Mouse (Mus musculus) neural tube, embryonic 10.5 days (tissue): ENCODE results near the gene Npcd.

Experiments used
- DNase-seq: peaks from one replicate; pipeline ENCODE4 v3.0.0-alpha.2; 2017; ENCODE audit warnings: low spot score; ENCODE audit errors: extremely low spot score

The Npcd gene

DNA sequence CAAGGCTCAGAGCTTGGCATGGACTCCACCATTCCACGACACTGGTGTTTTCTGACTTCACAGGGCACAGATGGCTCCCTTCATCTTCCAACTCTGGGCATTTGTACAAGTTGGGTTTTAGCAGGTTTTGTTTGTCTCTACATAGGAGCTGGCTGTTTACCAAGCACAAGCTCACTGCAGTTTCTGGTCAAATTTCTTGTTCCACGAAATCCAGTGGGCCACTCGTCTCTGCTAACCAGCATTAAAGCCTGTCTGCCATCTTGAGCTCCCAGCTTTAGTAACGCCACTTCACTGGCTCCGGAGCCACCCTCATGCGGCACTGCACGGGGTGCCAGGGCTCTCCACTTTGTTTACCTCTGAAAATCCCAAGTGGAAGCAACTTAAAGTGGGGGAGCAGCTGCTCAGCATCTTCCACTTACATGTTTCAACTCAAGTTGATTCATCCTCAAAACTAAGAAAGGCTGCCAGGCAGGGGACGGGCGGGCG lies 67.4 kb downstream of the Npcd start:
- DNase-seq = no peak

GRCm38 (mm10) chr15:79766168-79766567 lies 67.9 kb downstream of the Npcd start:
- no peak for DNase-seq

- DNase-seq = no peak
Observed at GRCm38 (mm10) chr15:79765361-79765760, 68.7 kb downstream of the Npcd start.

DNA sequence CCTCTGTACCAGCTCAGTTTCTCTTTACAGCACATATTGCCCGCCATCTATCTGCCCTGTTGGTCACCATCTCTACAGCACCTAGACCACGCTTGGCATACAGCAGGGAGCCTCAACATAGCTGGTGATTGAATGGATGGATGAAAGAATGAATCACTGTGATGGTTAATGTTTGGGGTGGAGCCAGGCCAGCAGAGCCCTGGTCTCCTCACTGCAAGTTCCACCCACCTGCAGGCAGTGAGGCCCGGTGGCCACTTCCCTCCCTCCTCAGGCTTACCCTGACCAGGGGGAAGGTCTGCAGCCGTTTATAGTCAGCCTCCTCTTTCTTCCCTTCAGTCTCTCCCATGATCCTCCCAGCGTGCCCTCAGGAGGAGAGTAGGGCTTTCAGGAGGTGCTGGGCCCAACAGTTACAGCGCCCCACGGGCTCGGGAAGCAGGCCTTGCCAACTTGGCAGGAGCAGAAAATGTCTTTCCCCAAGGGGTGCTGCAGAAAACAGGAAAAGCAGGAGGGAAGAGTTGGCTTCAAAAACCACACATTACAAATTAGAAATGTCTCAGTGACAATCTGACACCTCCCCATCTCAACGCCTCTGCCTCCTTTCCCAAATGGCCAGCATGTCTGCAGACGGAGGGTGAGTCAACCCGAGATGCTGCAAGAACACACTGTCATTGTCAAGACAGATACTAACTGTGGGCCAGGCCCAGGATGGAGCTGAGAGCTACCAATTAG lies 69.3 kb downstream of the Npcd start:
- DNase-seq = no peak

DNA sequence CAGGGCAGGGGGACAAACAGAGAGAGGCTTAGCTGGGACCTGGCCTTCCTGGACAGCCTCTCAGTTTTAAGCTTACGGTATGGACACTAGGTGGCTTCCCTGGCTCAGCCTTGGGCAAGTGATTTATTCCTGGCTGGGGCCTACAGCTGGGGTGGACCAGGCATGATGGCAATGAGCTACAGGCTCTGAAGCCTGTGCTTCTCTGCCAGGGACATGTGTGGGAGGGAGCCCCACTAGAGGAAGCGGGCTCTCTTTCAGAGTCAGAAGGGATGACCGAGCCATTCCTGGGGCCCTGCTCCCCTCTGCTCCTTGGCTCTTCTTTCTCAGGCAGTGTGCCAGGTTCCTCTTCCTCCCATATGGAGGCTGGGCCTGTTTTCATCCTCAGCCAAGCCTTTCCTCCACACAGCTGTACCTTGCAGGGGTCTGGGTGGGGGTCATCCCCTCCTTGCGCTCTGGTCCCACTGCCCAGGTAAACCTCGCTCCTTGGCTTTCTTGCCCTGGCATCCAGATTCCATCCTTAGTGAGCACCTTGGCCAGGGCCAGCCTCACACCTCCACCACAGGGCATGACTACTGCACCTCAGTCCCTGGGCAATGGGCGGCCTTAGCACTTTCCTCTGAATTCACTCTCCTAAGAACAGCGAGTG lies 70.3 kb downstream of the Npcd start:
- DNase-seq = no peak

DNA sequence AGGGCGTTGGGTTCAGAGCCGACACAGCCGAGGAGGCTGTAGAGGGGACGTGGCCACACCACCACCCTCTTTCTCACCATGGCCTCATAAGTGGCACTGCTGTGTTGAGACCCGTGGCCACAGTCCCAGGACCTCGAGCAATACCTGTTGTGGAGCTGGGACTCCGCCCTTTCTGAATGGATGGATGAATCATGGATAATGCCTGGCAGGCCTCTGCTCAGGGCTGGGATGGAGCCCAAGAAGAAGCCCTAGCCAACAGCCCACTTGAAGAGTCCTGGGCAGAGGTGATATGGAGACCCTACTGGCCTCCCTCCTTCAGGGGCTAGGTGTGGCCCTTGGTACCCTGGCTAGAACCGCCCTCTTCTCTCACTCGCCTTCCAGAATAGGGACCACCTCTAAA lies 71.0 kb downstream of the Npcd start:
- no peak for DNase-seq

DNA sequence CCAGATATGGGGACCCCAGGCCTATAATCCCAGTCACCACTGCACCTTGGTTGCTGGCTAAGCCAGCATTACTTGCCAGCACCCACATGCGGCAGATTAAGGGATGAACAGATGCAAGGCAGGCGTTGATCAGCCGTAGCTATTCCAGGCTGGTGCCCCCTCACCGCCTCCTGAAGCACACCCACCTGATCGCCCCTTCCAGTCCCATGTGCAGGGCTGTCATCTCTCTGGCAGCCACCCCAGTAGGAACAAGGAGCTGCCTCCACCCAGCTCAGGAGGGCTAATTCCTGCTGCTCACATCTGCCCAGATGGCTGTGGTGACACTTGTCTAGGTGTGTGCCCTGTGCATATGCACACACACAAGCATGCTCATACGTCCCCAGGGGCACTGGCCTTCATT lies 73.1 kb downstream of the Npcd start:
- DNase-seq = no peak

- no peak for DNase-seq
Observed at GRCm38 (mm10) chr15:79757118-79757517, 76.9 kb downstream of the Npcd start.

DNA sequence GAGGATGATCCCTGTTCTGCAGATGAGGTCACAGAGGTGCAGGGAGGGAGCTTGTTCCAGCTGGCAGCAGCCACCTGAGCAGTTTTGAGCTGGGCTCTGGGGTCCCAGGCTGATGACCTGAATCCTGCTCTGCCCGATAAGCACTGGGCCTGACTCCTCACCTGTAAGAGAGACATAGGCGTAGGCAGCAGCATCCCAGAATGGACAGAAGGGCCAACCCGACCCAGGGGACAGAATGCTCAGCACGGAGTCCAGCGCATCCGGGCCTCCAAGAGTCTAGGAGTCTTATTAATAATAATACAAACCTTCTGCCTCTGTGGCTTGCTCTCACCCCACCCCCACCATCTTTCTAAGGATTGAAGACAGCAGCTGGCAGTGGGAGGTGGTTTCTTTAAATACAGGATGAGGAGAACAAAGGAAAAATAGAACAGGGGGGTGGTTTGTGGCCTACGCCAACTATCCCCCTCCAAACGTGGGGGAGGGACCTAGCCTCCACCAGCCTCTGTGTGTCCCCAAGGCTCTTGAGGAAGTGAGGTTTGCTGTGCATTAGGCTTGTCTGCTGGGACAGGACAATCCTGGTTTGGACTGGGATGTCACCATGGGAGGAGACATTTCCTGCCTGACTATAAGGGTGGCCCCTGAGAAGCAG lies 77.9 kb downstream of the Npcd start:
- DNase-seq = no peak

DNA sequence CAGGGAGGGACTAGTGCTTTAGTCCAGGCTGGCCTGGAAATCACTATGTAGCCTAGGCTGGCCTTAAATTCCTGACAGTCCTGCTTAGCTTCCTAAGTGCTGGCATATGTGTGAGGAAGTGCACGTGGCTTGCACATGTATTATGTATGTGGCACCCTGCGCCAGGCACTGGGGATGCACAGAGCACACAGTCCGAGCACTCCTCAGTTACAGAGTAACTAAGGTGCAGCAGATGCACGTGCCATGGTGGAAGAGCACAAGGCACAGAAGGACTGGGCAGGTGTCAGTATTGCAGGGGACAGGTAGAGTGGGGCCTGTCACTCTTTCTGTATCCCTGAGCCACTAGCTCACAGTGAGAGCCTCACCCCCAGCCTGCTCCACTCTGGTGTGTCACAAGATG lies 78.9 kb downstream of the Npcd start:
- no peak for DNase-seq

DNA sequence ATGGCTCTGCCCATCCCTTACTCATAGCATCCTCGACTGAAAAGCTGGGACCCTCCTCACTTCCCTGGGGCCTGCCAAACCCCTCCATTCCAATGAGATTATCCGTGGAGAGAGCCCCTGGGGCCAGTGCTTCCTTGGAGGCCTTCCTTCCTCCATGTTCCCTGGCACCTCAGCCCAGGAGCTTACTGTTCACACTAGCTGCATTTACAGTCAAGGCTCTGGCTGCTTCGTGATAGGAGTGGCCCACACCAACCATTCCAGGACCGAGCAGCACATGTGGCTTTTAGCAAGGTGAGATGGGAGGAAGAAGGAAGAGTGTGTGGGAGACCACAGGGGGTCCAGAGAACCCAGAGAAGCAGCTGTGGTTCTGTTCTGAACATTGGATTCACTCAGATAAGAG lies 80.2 kb downstream of the Npcd start:
- DNase-seq = no peak

DNA sequence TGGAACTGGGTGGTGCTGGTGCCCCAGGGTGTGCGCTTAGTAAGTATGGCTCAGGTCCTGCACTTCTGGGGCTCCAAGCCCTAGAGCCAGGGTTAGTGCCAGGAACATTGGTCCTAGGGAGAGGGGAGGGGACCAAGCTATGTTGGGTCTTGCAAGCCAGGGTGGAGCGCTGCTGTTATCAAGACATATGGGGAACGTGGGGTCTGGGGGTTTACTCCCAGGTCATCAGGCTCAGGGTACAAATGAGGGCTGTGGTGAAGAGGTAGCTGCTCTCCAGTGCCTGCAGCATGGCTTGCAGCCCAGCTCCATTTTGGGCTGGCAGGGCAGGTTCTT lies 80.7 kb downstream of the Npcd start:
- DNase-seq = no peak

- peak; percentile 84 for DNase-seq
Observed at GRCm38 (mm10) chr15:79752742-79753419, 81.2 kb downstream of the Npcd start.

DNA sequence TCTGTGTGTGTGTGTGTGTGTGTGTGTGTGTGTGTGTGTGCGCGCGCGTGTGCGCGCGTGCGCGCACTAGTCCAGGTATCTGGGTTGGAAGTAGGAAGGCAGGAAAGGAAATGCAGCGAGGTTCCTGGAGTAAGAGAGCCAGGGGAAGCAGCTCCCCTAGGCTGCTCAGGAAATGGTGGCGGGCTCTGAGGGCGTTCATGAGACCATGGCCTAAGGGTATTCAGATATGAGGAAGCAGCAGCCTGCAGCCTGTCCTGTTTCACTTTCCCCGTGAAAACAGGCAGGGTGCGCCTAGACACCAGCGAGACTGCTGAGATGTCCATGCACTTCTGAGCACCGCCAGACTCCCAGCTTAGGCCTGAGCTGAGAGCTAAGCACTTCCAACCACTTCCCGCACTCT lies 82.3 kb downstream of the Npcd start:
- DNase-seq = no peak

GRCm38 (mm10) chr15:79750266-79750665 lies 83.8 kb downstream of the Npcd start:
- DNase-seq = no peak

DNA sequence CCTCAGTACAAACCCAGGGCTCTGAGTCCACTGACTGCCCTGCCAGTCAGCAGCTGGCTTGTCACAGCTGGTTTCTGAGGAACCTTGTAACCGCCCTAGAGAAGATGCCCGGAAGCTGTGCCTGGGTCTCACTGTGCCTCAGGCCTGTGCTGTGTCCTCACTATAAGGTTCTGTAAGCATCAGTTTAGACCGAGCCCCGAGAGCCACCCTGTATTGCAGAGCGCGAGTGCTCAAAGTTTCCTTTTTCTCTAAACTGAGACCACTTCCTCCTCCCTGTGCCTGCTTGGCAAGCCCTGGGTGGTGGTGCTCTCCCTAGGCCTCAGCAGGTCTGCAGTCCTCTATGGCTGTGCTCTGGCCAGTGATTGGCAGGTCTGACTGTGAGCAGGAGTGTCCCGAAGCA lies 84.9 kb downstream of the Npcd start:
- no peak for DNase-seq

DNA sequence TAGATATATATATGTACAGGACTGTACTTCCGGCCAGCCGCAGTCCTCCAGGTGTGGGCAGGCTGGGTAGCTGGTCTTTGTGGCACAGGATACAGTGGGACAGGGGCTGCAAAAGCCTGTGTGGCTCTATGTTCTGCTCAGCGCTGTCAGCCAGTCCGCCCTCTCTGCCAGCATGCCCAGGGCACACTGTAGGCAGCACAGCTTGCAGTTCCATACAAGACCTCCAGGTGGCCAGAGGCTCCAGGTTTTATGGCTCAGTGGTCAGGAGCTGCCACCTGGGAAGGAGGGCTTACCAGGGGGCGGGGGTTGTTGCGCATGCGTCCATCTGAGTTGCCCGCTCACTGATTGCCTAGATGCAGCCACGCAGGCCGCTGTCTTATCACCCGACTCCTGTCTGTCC lies 86.0 kb downstream of the Npcd start:
- peak; percentile 23 for DNase-seq

DNA sequence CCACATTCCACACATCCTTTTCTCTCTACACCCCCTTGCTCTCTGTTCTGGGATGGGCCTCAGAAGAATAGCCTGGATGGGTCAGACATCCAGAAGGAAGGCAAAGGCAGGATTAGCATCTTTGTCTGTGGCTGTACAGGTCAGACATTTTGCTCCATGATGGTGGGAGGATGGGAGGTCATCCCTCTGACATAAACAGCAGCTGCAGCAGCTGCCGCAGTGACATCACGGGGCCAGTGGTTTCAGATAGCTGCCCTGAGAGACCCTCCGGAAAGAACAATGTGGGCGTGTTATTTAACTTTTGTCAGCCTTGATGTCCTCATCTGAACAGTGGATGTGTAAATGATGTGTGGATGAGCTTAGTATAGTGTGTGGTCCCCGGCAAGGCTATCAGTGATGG lies 88.2 kb downstream of the Npcd start:
- no peak for DNase-seq

- DNase-seq = no peak
Observed at GRCm38 (mm10) chr15:79745312-79745711, 88.7 kb downstream of the Npcd start.

DNA sequence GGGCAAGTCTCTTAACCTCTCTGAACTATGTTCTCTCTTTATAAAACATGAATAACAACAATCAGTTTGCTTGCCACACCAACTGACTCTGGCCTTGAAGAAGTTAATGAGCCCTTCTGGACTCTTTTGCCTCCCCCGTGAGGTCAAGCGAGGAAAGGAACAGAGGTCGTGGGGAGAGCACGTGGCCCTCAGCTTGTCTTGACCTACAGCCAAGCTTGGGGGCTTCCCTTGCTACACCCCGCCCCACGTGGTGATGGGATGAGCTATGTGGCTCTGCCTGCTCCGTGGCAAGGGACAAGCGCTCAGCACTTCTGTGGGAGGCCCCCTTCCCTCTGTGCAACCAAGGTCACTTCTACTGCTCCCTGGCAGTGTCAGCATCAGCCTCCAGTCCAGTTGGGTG lies 89.3 kb downstream of the Npcd start:
- no peak for DNase-seq

- no peak for DNase-seq
Observed at GRCm38 (mm10) chr15:79744001-79744400, 90.0 kb downstream of the Npcd start.

- DNase-seq = no peak
Observed at GRCm38 (mm10) chr15:79742706-79743023, 91.4 kb downstream of the Npcd start.
